Mouse (Mus musculus) midbrain, embryonic 14.5 days (tissue): ENCODE data around the gene Defb46. TPM values are rescaled to one million over a fixed set of nuclear protein-coding genes. Genes with fewer than 3 reads are reported as not detected.

ENCODE experiments used
- ATAC-seq: fragments of 200-750 bp; cut with Nextera tagmentation; 2 replicates; pipeline ENCODE4 v1.8.0; 2017; ENCODE audit warnings: moderate number of reproducible peaks, moderate library complexity; ENCODE audit not compliant: low FRiP score, low TSS enrichment
- DNase-seq: peaks from one replicate; pipeline ENCODE4 v3.0.0-alpha.2; 2015
- H3K27ac ChIP-seq: fragments of 300-500 bp; sonication (generic); replicated peaks from 2 replicates; pipeline ENCODE4 v1.5.1; 2014; ENCODE audit warnings: mild to moderate bottlenecking, low read depth, low read length, moderate library complexity
- H3K27me3 ChIP-seq: fragments of 300-500 bp; sonication (generic); 2 replicates; pipeline ENCODE4 v1.6.1; 2014; ENCODE audit warnings: low read length, control low read depth, mixed read lengths; ENCODE audit not compliant: control insufficient read depth, insufficient read depth
- H3K36me3 ChIP-seq: fragments of 300-500 bp; sonication (generic); 2 replicates; pipeline ENCODE4 v1.6.1; 2014; ENCODE audit warnings: low read length, control low read depth; ENCODE audit not compliant: control insufficient read depth, insufficient read depth
- H3K4me1 ChIP-seq: fragments of 300-500 bp; sonication (generic); 2 replicates; pipeline ENCODE4 v1.6.1; 2014; ENCODE audit warnings: mild to moderate bottlenecking, antibody characterized with exemption, low read length, control low read depth; ENCODE audit not compliant: control insufficient read depth, insufficient read depth
- H3K4me2 ChIP-seq: fragments of 300-500 bp; sonication (generic); 2 replicates; pipeline ENCODE4 v1.6.1; 2014; ENCODE audit warnings: mild to moderate bottlenecking, low read length, moderate library complexity
- H3K4me3 ChIP-seq: fragments of 300-500 bp; sonication (generic); replicated peaks from 2 replicates; pipeline ENCODE4 v1.5.1; 2014; ENCODE audit warnings: low read depth, low read length
- H3K9ac ChIP-seq: fragments of 300-500 bp; sonication (generic); replicated peaks from 2 replicates; pipeline ENCODE4 v1.6.1; 2014; ENCODE audit warnings: mild to moderate bottlenecking, low read length, moderate library complexity
- H3K9me3 ChIP-seq: fragments of 300-500 bp; sonication (generic); 2 replicates; pipeline ENCODE4 v1.6.1; 2016; ENCODE audit warnings: low read length, control low read depth, mixed read lengths; ENCODE audit not compliant: control insufficient read depth
- WGBS: fragments of 180-500 bp; shearing (Covaris S2); extraction: QIAGEN DNeasy Blood & Tissue Kit; methylation state at CpG from one replicate; pipeline ENCODE4 v1.1.7; 2014; 5-methylcytosine and 5-hydroxymethylcytosine counted together
- polyA plus RNA-seq: library from polyadenylated mRNA; unstranded; fragments of >200 nt; fragmentation: Nextera tagmentation; extraction: Ambion mirVana; gene quantifications from 2 replicates; pipeline ENCODE4 v1.2.1, GENCODE M21; 2014

Gene Defb46
- polyA plus RNA-seq: not detected in 2 replicates

DNA sequence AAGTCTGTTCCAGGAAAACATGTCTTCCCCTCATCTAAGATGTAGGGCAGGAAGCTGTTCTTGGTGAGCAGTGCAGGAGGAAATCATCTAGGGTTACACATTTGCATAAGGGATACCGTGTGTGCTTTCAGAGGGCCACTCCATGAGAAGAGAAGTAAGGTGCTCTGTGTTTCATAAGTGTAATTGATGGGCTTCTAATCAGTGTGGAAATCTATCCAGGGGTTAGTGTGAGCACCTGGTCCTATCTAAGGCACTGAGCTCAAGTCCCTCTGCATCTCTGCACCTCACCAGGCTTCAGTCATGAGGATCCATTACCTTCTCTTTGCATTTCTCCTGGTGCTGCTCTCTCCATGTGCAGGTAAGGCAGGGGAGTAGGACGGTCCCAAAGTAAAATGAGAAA lies at the start of gene Defb46:
TSS of gene Defb46 (plus strand) at position 301 of the 400 bp plus-strand sequence.
- no peak within 1 kb of the TSS for H3K9ac ChIP-seq
- no peaks in the 10 kb centered on the region for H3K4me1 ChIP-seq
- H3K4me3 ChIP-seq: no peak within 1 kb of the TSS
- WGBS: 80% methylated on average over 2 of the region's 2 CpGs
- no peak within 1 kb of the TSS for H3K4me2 ChIP-seq
- no peaks in the 10 kb centered on the region for H3K36me3 ChIP-seq
- H3K9me3 ChIP-seq: no peaks in the 10 kb centered on the region
- H3K27ac ChIP-seq: no peak within 1 kb of the TSS
- DNase-seq: no peak
- H3K27me3 ChIP-seq: no peaks in the 10 kb centered on the region
- no peak for ATAC-seq

- ATAC-seq (no peak), DNase-seq (no peak)
- no peaks in the 10 kb centered on the region for H3K9me3 ChIP-seq
- no peaks in the 10 kb centered on the region for H3K4me1 ChIP-seq
- H3K36me3 ChIP-seq: no peaks in the 10 kb centered on the region
- H3K9ac ChIP-seq: no peak within 1 kb of the TSS
- no peak within 1 kb of the TSS for H3K27ac ChIP-seq
- H3K4me3 ChIP-seq: no peak within 1 kb of the TSS
- no peaks in the 10 kb centered on the region for H3K27me3 ChIP-seq
- 67% methylated on average over 1 of the region's 1 CpGs for WGBS
- no peak within 1 kb of the TSS for H3K4me2 ChIP-seq
Measured at GRCm38 (mm10) chr8:19225161-19225560, 14.6 kb upstream of the Defb46 start, which contains the start of gene Defb6. TSS of gene Defb6 (plus strand) at chr8:19225478.

- H3K4me2 ChIP-seq: no peak overlapping the region
- H3K4me3 ChIP-seq: no peak overlapping the region
- H3K9ac ChIP-seq: no peak overlapping the region
- ATAC-seq: no peak
- WGBS: 59% methylated on average over 1 of the region's 1 CpGs
- DNase-seq: no peak
- no peaks in the 10 kb centered on the region for H3K27me3 ChIP-seq
- H3K36me3 ChIP-seq: no peaks in the 10 kb centered on the region
- no peak overlapping the region for H3K27ac ChIP-seq
- H3K4me1 ChIP-seq: no peaks in the 10 kb centered on the region
- no peaks in the 10 kb centered on the region for H3K9me3 ChIP-seq
Measured at GRCm38 (mm10) chr8:19238101-19238500, 1.6 kb upstream of the Defb46 start.

DNA sequence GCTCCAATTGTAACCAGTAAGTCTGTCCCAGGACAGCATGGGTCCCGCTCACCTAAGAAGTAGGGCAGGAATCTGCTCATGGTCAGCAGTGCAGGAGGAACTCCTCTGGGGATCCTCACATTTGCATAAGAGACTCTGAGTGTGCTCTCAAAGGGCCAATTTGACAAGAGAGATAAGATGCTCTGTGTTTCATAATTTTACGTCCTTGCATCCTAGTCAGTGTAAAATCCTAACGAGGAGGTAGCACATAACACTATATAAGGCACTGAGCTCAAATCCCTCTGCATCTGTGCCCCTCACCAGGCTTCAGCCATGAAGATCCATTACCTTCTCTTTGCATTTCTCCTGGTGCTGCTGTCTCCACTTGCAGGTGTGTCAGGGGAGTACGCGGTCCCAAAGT lies 7.6 kb downstream of the Defb46 start, which contains the start of gene Defb5:
TSS of gene Defb5 (plus strand) at position 301 of the 400 bp plus-strand sequence.
- Histone ChIP-seq H3K4me3 (no peak within 1 kb of the TSS), H3K4me1 (no peaks in the 10 kb centered on the region), H3K9ac (no peak within 1 kb of the TSS), H3K9me3 (no peaks in the 10 kb centered on the region), H3K27me3 (no peaks in the 10 kb centered on the region), H3K27ac (no peak within 1 kb of the TSS), H3K36me3 (no peaks in the 10 kb centered on the region), H3K4me2 (no peak within 1 kb of the TSS)
- WGBS: 95% methylated on average over 5 of the region's 5 CpGs
- ATAC-seq (no peak), DNase-seq (no peak)

- ATAC-seq: no peak
- Histone ChIP-seq H3K36me3 (no peaks in the 10 kb centered on the region), H3K27me3 (no peaks in the 10 kb centered on the region), H3K9me3 (peaks cover 5% of the 10 kb centered on the region; the same call in 1 of the 2 replicates), H3K4me2 (no peak overlapping the region), H3K27ac (no peak overlapping the region), H3K4me3 (no peak overlapping the region), H3K9ac (no peak overlapping the region), H3K4me1 (no peaks in the 10 kb centered on the region)
- DNase-seq: no peak
Measured at GRCm38 (mm10) chr8:19258136-19258535, 18.4 kb downstream of the Defb46 start.

- no peaks in the 10 kb centered on the region for H3K4me1 ChIP-seq
- ATAC-seq (no peak), DNase-seq (no peak)
- no peak overlapping the region for H3K27ac ChIP-seq
- 51% methylated on average over 3 of the region's 3 CpGs for WGBS
- no peaks in the 10 kb centered on the region for H3K36me3 ChIP-seq
- peaks cover 5% of the 10 kb centered on the region; the same call in 1 of the 2 replicates for H3K9me3 ChIP-seq
- no peak overlapping the region for H3K4me3 ChIP-seq
- no peak overlapping the region for H3K9ac ChIP-seq
- no peaks in the 10 kb centered on the region for H3K27me3 ChIP-seq
- no peak overlapping the region for H3K4me2 ChIP-seq
Measured at GRCm38 (mm10) chr8:19259667-19260066, 20.0 kb downstream of the Defb46 start.

Other genes with a start within 250 kb of the Defb46 start
- gene Defb37, start 248.9 kb upstream of the Defb46 start, polyA plus RNA-seq: not detected in 2 replicates
- not detected in 2 replicates for gene Defb38, start 213.3 kb upstream of the Defb46 start, polyA plus RNA-seq
- not detected in 2 replicates for gene Defb39, start 175.1 kb upstream of the Defb46 start, polyA plus RNA-seq
- not detected in 2 replicates for gene Defb12, start 125.1 kb upstream of the Defb46 start, polyA plus RNA-seq
- not detected in 2 replicates for gene Defb34, start 116.2 kb upstream of the Defb46 start, polyA plus RNA-seq
- not detected in 2 replicates for gene Gm45826, start 99.1 kb upstream of the Defb46 start, polyA plus RNA-seq
- gene Defb14, start 45.6 kb upstream of the Defb46 start, polyA plus RNA-seq: not detected in 2 replicates
- not detected in 2 replicates for gene Defb4, start 41.2 kb upstream of the Defb46 start, polyA plus RNA-seq
- gene Defb6, start 14.4 kb upstream of the Defb46 start, polyA plus RNA-seq: not detected in 2 replicates
- gene Defb5, start 7.7 kb downstream of the Defb46 start, polyA plus RNA-seq: not detected in 2 replicates
- gene Defb3, start 53.4 kb downstream of the Defb46 start, polyA plus RNA-seq: not detected in 2 replicates
- gene Defb8, start 207.7 kb downstream of the Defb46 start, polyA plus RNA-seq: not detected in 2 replicates